Mouse (Mus musculus): Measurements from ENCODE around the gene Btbd35f9.
"Not testable (repeated sequence)": the region's sequence is repeated elsewhere in the genome, so short reads cannot be mapped to it uniquely, and the experiment has no call there.

Gene Btbd35f9

DNA sequence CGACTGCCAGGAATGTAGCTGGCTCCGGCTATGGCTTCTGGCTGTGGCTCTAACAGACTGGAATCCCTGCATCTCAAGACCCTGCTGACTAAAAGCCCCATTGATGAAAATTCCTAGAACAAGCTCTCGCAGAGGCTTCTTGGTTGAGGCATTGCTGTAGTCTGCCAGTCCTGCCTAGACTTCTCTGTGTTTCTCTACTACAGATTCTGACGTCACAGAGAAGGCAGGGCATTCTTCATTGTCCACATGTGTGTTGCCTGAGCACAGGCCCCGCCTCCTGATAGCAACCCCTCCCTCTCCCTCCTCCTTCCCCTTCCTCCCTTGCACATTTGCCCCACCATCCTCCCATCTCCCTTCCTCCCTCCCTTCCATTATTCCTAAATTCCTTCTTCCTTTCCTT, at the start of gene Btbd35f9:
Gene Btbd35f9, minus strand, starts transcription at position 101 of the 400 bp plus-strand sequence.
- DNase-seq (ENCODE audit: low spot score in 2 of 2) = not testable (repeated sequence)

All from natural killer cell, adult 2 months (primary cell).